Mouse (Mus musculus) splenic B cell, adult 2 months (primary cell): Measurements from ENCODE around the gene Ppm1k.
"Not testable (repeated sequence)": the region's sequence is repeated elsewhere in the genome, so short reads cannot be mapped to it uniquely, and the experiment has no call there.

Source experiments
- DNase-seq: peaks from one replicate; pipeline ENCODE4 v3.0.0-alpha.2; 2011; ENCODE audit warnings: low read depth, low spot score
- H3K27me3 ChIP-seq: 2 replicates; pipeline ENCODE4 v1.6.1; 2012; ENCODE audit warnings: mild to moderate bottlenecking, low read length, moderate library complexity, mixed read lengths; ENCODE audit not compliant: control insufficient read depth, poor library complexity, insufficient read depth, severe bottlenecking
- H3K36me3 ChIP-seq: 2 replicates; pipeline ENCODE4 v1.6.1; 2012; ENCODE audit warnings: mild to moderate bottlenecking, low read length, moderate library complexity, mixed read lengths; ENCODE audit not compliant: control insufficient read depth, poor library complexity, insufficient read depth, severe bottlenecking

Ppm1k gene

DNA sequence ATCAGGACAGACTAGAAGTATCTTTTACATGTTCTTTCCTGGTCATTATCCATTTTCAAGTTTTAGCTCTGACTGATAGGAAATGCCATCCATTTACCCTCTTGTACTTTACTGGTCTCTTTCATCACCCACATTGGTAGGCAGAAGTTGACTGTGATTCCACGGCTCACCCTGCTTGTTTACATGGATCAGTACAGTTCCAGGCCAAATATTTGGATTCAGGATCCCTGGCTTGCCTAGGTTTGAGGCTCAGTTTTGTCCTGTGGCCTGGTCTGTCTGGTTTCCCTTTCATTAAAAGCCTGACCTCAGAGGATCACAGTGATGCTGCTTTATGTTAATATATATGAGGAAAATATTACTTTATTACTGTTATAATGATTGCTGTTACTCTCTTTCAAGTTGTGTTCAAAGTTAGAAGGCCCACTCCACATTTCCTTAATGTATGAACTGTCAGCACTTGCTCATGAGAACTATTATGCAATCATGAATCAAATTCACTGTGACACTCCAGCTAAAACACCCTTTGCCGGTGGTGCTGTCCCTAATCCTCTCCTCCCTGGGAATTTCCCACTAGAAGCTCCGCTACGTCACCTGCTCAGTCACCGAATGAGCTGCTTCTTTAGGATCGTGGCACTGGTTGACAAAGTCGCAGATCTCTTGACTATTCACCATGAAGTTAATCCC lies 21.8 kb downstream of the Ppm1k start:
- no peaks in the 10 kb centered on the region for H3K27me3 ChIP-seq
- peaks cover 8% of the 10 kb centered on the region for H3K36me3 ChIP-seq
- DNase-seq, result no peak

DNA sequence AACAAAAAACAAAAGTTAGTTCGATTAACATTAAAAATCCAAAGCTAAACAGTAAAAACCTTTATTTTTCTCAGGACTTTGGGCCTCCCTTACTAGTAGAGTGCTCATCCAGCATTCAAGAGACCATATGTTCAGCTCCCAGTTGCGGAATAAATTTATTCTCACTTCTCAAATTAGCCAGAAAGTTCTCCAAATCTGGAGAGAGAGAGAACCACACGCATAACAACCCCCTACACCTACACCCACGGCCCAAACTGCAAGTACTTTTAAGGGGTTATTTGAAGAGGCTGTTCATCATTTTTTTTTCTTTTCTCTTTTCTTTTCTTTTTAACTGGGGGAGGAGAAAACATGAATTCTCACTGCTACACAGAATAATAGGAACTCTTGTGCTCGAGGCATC lies 23.4 kb downstream of the Ppm1k start:
- no peak for DNase-seq
- Histone ChIP-seq H3K36me3 (peaks cover 9% of the 10 kb centered on the region), H3K27me3 (no peaks in the 10 kb centered on the region)

GRCm38 (mm10) chr6:57503662-57504379 lies 31.4 kb downstream of the Ppm1k start:
- Histone ChIP-seq H3K36me3 (0 out of 2 replicates have a peak, but pooled peaks cover 1% of the 10 kb centered on the region), H3K27me3 (no peaks in the 10 kb centered on the region)
- DNase-seq, result no peak

GRCm38 (mm10) chr6:57499209-57499608 lies 36.1 kb downstream of the Ppm1k start:
- no peak for DNase-seq

DNA sequence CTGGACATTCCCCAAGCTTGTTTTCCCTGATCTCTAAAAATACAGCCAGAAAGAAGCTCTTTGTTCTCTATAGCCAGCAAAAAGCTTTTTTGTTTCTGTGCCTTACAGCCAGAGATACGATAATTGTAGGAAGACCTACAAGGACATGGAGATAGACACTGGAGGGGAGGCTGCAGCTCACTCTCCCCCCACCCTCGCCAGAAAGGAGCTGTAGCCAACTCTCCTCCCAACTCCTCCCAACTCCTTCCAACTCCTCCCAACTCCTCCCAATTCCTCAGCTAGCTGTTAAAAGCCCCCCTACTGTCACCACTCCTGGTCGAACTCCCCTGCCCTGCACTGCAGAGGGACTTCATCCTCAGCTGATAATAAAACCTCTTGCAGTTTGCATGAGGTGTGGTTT lies 67.1 kb downstream of the Ppm1k start:
- not testable (repeated sequence) for H3K36me3 ChIP-seq, DNase-seq, H3K27me3 ChIP-seq

More at GRCm38 (mm10) chr6:57499209-57499608, 36.1 kb downstream of the Ppm1k start:
- Histone ChIP-seq H3K36me3 (no peaks in the 10 kb centered on the region), H3K27me3 (no peaks in the 10 kb centered on the region)
